Mouse (Mus musculus): ENCODE measurements around the gene Col13a1. TPM values are rescaled to one million over a fixed set of nuclear protein-coding genes. Genes with fewer than 3 reads are reported as not detected.
A peak's percentile ranks its signal among the peaks of the same experiment; 100 is the strongest.

Col13a1 gene
- polyA plus RNA-seq, 2 experiments, result 0.39 to 0.79 TPM

DNA sequence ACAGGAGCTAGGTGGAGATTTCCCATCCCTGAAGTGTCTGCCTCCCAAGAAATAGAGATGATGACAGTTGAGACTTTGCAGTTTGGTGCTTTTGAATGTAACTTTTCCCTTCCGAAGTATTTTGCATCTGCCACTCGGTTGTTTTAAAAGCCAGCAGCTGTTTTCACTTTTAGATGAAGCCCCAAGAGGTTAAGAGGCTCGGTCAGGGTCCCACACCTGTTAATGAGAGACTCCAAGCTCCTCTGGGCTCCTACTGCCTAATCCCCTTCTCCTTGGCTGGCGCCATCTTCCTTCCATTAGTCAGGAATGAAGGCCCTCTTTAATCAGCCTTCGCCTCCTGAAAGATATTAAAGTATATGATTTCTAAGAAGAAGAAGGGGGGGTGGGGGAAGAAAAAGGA is 153.4 kb downstream of the Col13a1 start:
- no peaks in the 10 kb centered on the region for H3K9me3 ChIP-seq (ENCODE audit: control insufficient read depth, low read length)
- WGBS (ENCODE audit: insufficient replicate concordance), result 38% methylated on average over 5 of the region's 5 CpGs
- H3K36me3 ChIP-seq (replicated peaks; ENCODE audit: control insufficient read depth, insufficient read depth, low read depth), result no peaks in the 10 kb centered on the region
- H3K4me3 ChIP-seq (ENCODE audit: insufficient read depth in 1 of 2, low read depth in 2 of 2, low read length in 2 of 2), result no peak overlapping the region
- no peaks in the 10 kb centered on the region for H3K27me3 ChIP-seq (ENCODE audit: control insufficient read depth, insufficient read depth, low read length)
- no peak overlapping the region for H3K4me2 ChIP-seq (ENCODE audit: low read depth)
- H3K9ac ChIP-seq (replicated peaks), result no peak overlapping the region
- H3K4me1 ChIP-seq (replicated peaks; ENCODE audit: control insufficient read depth in 2 of 2, insufficient read depth in 2 of 2, low read length in 1 of 2), result no peaks in the 10 kb centered on the region
- H3K27ac ChIP-seq, result no peak overlapping the region
- TF ChIP-seq EP300 (IDR thresholded peaks at IDR 0.05; ENCODE audit: low read depth) (no peak), CTCF (IDR thresholded peaks at IDR 0.05; ENCODE audit: low read depth) (no peak)
- ATAC-seq (ENCODE audit: insufficient read depth) (no peak), DNase-seq (ENCODE audit: low read depth in 3 of 3, low spot score in 3 of 3) (no peak)

GRCm38 (mm10) chr10:61823731-61824115 is 155.2 kb downstream of the Col13a1 start:
- Histone ChIP-seq H3K9me3 (ENCODE audit: control insufficient read depth, low read length) (no peaks in the 10 kb centered on the region), H3K27ac (no peak overlapping the region), H3K4me3 (ENCODE audit: insufficient read depth in 1 of 2, low read depth in 2 of 2, low read length in 2 of 2) (no peak overlapping the region), H3K36me3 (replicated peaks; ENCODE audit: control insufficient read depth, insufficient read depth, low read depth) (no peaks in the 10 kb centered on the region), H3K4me1 (replicated peaks; ENCODE audit: control insufficient read depth in 2 of 2, insufficient read depth in 2 of 2, low read length in 1 of 2) (no peaks in the 10 kb centered on the region), H3K9ac (replicated peaks) (no peak overlapping the region), H3K27me3 (ENCODE audit: control insufficient read depth, insufficient read depth, low read length) (no peaks in the 10 kb centered on the region), H3K4me2 (ENCODE audit: low read depth) (no peak overlapping the region)
- DNase-seq (ENCODE audit: low read depth in 3 of 3, low spot score in 3 of 3), result no peak
- ATAC-seq (ENCODE audit: insufficient read depth), result no peak
- TF ChIP-seq CTCF (IDR thresholded peaks at IDR 0.05; ENCODE audit: low read depth) (no peak), EP300 (IDR thresholded peaks at IDR 0.05; ENCODE audit: low read depth) (no peak)
- 50% methylated on average over 4 of the region's 4 CpGs for WGBS (ENCODE audit: insufficient replicate concordance)

DNA sequence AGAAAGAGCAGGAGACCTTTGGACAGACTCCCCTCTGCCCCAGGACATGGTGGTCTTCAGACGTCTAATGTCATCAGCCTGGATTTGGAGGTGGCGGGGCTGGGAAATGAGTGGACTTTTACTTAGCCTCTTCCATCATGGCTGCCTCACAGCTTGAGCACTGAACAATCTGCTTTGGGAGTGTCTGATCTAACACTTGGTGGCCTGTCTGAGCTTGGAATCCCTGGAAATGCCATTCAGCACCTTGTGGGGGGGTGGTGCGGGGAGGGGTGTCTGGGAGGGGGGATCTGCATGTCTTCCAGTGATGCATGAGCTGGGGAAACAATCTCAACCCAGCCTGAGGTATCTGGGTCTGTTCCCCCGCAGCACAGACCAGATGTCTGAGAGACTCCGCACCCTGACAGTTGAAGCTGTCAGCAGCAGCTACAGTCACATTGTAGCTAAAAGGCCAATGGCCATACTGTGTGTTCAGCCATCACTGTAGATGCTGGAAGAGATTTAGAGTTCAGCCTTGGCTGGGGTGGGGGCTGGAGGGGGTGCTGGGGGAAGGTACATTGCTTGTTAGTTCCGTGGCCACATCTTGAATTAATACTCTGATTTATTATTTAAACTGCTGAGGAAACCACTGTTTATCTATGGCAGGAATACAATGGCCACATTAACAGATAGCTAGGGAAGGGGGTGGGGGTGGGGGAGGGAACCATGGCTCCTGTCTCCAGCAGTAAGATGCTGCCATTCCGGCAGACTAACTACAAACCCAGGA is 155.8 kb downstream of the Col13a1 start:
- no peak overlapping the region for H3K27ac ChIP-seq
- H3K4me1 ChIP-seq (replicated peaks; ENCODE audit: control insufficient read depth in 2 of 2, insufficient read depth in 2 of 2, low read length in 1 of 2), result no peaks in the 10 kb centered on the region
- 48% methylated on average over 7 of the region's 7 CpGs for WGBS (ENCODE audit: insufficient replicate concordance)
- H3K4me3 ChIP-seq (ENCODE audit: insufficient read depth in 1 of 2, low read depth in 2 of 2, low read length in 2 of 2), result no peak overlapping the region
- no peaks in the 10 kb centered on the region for H3K36me3 ChIP-seq (replicated peaks; ENCODE audit: control insufficient read depth, insufficient read depth, low read depth)
- DNase-seq (ENCODE audit: low read depth in 3 of 3, low spot score in 3 of 3) (no peak), ATAC-seq (ENCODE audit: insufficient read depth) (no peak)
- H3K9ac ChIP-seq (replicated peaks), result no peak overlapping the region
- H3K27me3 ChIP-seq (ENCODE audit: control insufficient read depth, insufficient read depth, low read length), result no peaks in the 10 kb centered on the region
- H3K4me2 ChIP-seq (ENCODE audit: low read depth), result no peak overlapping the region
- H3K9me3 ChIP-seq (ENCODE audit: control insufficient read depth, low read length), result no peaks in the 10 kb centered on the region
- TF ChIP-seq EP300 (IDR thresholded peaks at IDR 0.05; ENCODE audit: low read depth), result no peak
- TF ChIP-seq CTCF (IDR thresholded peaks at IDR 0.05; ENCODE audit: low read depth), result no peak

DNA sequence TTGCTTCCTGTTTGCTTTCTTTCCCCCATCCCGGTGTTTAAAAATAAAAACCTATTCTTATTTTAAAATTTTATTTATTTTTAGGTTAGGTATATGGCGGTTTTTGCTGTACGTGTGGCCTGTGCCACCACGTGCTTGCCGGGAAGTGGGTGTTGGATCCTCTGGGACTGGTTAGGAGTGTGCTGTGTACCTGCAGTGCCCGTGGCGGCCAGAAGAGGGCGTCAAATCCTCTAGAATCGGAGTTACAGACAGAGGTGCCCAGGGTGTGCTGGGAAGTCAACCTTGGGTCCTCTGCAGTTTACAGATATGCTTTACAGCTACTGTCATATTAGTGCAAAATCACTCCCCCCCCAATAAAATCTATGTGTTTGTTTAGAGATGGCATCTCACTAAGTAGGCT is 158.9 kb downstream of the Col13a1 start:
- Histone ChIP-seq H3K27ac (no peak overlapping the region), H3K9me3 (ENCODE audit: control insufficient read depth, low read length) (no peaks in the 10 kb centered on the region), H3K4me3 (ENCODE audit: insufficient read depth in 1 of 2, low read depth in 2 of 2, low read length in 2 of 2) (no peak overlapping the region), H3K27me3 (ENCODE audit: control insufficient read depth, insufficient read depth, low read length) (no peaks in the 10 kb centered on the region), H3K4me2 (ENCODE audit: low read depth) (no peak overlapping the region), H3K9ac (replicated peaks) (no peak overlapping the region), H3K4me1 (replicated peaks; ENCODE audit: control insufficient read depth in 2 of 2, insufficient read depth in 2 of 2, low read length in 1 of 2) (no peaks in the 10 kb centered on the region), H3K36me3 (replicated peaks; ENCODE audit: control insufficient read depth, insufficient read depth, low read depth) (no peaks in the 10 kb centered on the region)
- WGBS (ENCODE audit: insufficient replicate concordance), result 38% methylated on average over 9 of the region's 9 CpGs
- ATAC-seq (ENCODE audit: insufficient read depth), result no peak
- TF ChIP-seq EP300 (IDR thresholded peaks at IDR 0.05; ENCODE audit: low read depth) (no peak), CTCF (IDR thresholded peaks at IDR 0.05; ENCODE audit: low read depth) (peak; percentile 48)
- no peak for DNase-seq (ENCODE audit: low read depth in 3 of 3, low spot score in 3 of 3)

DNA sequence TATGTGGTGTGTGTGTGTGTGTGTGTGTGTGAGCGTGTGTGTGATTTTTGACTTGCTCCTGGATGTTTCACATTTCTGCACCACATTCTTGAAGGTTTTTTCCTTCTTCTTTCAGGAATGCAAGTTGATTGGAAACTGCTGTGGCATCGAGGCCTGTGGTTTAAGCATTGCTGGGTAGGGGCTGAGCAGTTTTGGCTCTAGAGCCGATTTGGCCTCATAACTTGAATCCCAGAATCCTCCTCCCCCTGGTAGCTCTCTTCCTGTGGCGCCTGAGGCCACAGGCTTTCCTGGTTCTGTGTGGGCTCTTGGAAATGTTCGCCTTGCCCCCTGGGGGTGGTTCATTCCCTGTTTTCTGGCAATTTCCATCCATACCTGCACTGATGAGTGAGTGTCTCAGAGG is 166.9 kb downstream of the Col13a1 start:
- no peaks in the 10 kb centered on the region for H3K9me3 ChIP-seq (ENCODE audit: control insufficient read depth, low read length)
- WGBS (ENCODE audit: insufficient replicate concordance), result 37% methylated on average over 5 of the region's 5 CpGs

More for the DNA sequence above, 166.9 kb downstream of the Col13a1 start:
- DNase-seq (ENCODE audit: low read depth in 3 of 3, low spot score in 3 of 3) (no peak), ATAC-seq (ENCODE audit: insufficient read depth) (no peak)
- H3K4me1 ChIP-seq (replicated peaks; ENCODE audit: control insufficient read depth in 2 of 2, insufficient read depth in 2 of 2, low read length in 1 of 2), result no peaks in the 10 kb centered on the region
- H3K4me3 ChIP-seq (ENCODE audit: insufficient read depth in 1 of 2, low read depth in 2 of 2, low read length in 2 of 2), result no peak overlapping the region
- H3K4me2 ChIP-seq (ENCODE audit: low read depth), result no peak overlapping the region
- TF ChIP-seq EP300 (IDR thresholded peaks at IDR 0.05; ENCODE audit: low read depth) (no peak), CTCF (IDR thresholded peaks at IDR 0.05; ENCODE audit: low read depth) (no peak)
- no peaks in the 10 kb centered on the region for H3K36me3 ChIP-seq (replicated peaks; ENCODE audit: control insufficient read depth, insufficient read depth, low read depth)
- no peak overlapping the region for H3K9ac ChIP-seq (replicated peaks)
- no peaks in the 10 kb centered on the region for H3K27me3 ChIP-seq (ENCODE audit: control insufficient read depth, insufficient read depth, low read length)
- no peak overlapping the region for H3K27ac ChIP-seq

Data from liver, embryonic 14.5 days (tissue).